Mouse (Mus musculus): ENCODE results near the gene Olfr155. TPM values are rescaled to one million over a fixed set of nuclear protein-coding genes. Genes with fewer than 3 reads are reported as not detected.

Gene Olfr155
- polyA plus RNA-seq, 1 experiment: not detected

DNA sequence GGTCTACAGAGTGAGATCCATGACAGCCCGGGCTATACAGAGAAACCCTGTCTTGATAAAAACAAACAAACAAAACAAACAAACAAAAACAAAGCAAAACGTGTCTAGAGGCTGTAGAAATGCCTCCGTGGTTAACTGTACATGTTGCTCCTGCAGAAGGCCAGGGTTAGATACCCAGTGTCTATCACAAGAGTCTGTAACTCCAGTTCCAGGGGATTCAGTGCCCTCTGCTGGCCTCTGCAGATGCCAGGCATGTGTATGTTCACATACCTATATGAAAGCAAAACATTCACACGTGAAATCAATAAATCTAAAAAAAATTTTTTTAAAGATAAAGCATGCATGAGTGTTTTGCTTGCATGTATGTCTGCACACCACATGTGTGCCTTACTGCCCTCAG lies 11.9 kb downstream of the Olfr155 start:
- H3K27ac ChIP-seq (ENCODE audit: insufficient read depth, low read length): no peak overlapping the region
- no peak for TF ChIP-seq POLR2A (IDR thresholded peaks at IDR 0.05; ENCODE audit: insufficient read depth, low read length)
- TF ChIP-seq EP300 (IDR thresholded peaks at IDR 0.05; ENCODE audit: insufficient read depth, low read depth, low read length): no peak
- TF ChIP-seq CTCF (IDR thresholded peaks at IDR 0.05; ENCODE audit: low read depth, low read length): no peak
- no peak overlapping the region for H3K4me3 ChIP-seq (ENCODE audit: low read depth, low read length)
- no peaks in the 10 kb centered on the region for H3K27me3 ChIP-seq (ENCODE audit: control insufficient read depth, insufficient read depth, low read length, poor library complexity, severe bottlenecking)
- no peaks in the 10 kb centered on the region for H3K36me3 ChIP-seq (ENCODE audit: control insufficient read depth, insufficient read depth, low read length, poor library complexity, severe bottlenecking)
- no peaks in the 10 kb centered on the region for H3K4me1 ChIP-seq (ENCODE audit: control insufficient read depth, insufficient read depth, low read length)
- H3K9ac ChIP-seq (ENCODE audit: low read depth, poor library complexity, severe bottlenecking): no peak overlapping the region
- no peaks in the 10 kb centered on the region for H3K9me3 ChIP-seq (replicated peaks; ENCODE audit: control insufficient read depth, insufficient read depth, low read length, poor library complexity, severe bottlenecking)

- H3K9ac ChIP-seq (ENCODE audit: low read depth, poor library complexity, severe bottlenecking): no peak overlapping the region
- no peak overlapping the region for H3K27ac ChIP-seq (ENCODE audit: insufficient read depth, low read length)
- no peaks in the 10 kb centered on the region for H3K4me1 ChIP-seq (ENCODE audit: control insufficient read depth, insufficient read depth, low read length)
- no peak overlapping the region for H3K4me3 ChIP-seq (ENCODE audit: low read depth, low read length)
- TF ChIP-seq EP300 (IDR thresholded peaks at IDR 0.05; ENCODE audit: insufficient read depth, low read depth, low read length) (no peak), POLR2A (IDR thresholded peaks at IDR 0.05; ENCODE audit: insufficient read depth, low read length) (no peak), CTCF (IDR thresholded peaks at IDR 0.05; ENCODE audit: low read depth, low read length) (no peak)
- no peaks in the 10 kb centered on the region for H3K9me3 ChIP-seq (replicated peaks; ENCODE audit: control insufficient read depth, insufficient read depth, low read length, poor library complexity, severe bottlenecking)
- H3K36me3 ChIP-seq (ENCODE audit: control insufficient read depth, insufficient read depth, low read length, poor library complexity, severe bottlenecking): no peaks in the 10 kb centered on the region
- no peaks in the 10 kb centered on the region for H3K27me3 ChIP-seq (ENCODE audit: control insufficient read depth, insufficient read depth, low read length, poor library complexity, severe bottlenecking)
Observed at GRCm38 (mm10) chr4:43869821-43870220, 18.5 kb downstream of the Olfr155 start.

DNA sequence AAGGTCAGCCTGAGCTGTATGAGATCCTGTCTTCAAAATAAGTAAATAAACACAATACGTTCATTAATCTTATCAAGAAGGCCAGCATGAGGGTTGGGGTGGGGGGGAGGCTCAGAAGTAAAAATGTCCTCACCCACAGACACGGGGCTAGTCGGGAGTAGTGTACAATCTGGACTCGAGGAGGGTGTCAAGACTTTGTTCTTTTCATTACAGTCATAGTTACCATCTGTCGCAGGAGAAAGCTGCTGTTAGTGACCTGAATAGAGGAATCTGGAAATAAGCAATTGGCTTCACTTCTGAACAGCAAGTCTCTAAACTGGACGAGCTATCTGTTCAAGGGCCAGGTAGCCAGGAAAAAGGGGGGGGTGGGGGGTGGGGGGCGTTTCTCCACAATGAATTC lies 23.1 kb downstream of the Olfr155 start:
- no peaks in the 10 kb centered on the region for H3K4me1 ChIP-seq (ENCODE audit: control insufficient read depth, insufficient read depth, low read length)
- no peak overlapping the region for H3K27ac ChIP-seq (ENCODE audit: insufficient read depth, low read length)
- 0 out of 2 replicates have a peak overlapping the region, but pooled peaks have one; percentile 77 for H3K9ac ChIP-seq (ENCODE audit: low read depth, poor library complexity, severe bottlenecking)
- H3K9me3 ChIP-seq (replicated peaks; ENCODE audit: control insufficient read depth, insufficient read depth, low read length, poor library complexity, severe bottlenecking): no peaks in the 10 kb centered on the region
- H3K27me3 ChIP-seq (ENCODE audit: control insufficient read depth, insufficient read depth, low read length, poor library complexity, severe bottlenecking): no peaks in the 10 kb centered on the region
- TF ChIP-seq POLR2A (IDR thresholded peaks at IDR 0.05; ENCODE audit: insufficient read depth, low read length): no peak
- no peak for TF ChIP-seq EP300 (IDR thresholded peaks at IDR 0.05; ENCODE audit: insufficient read depth, low read depth, low read length)
- TF ChIP-seq CTCF (IDR thresholded peaks at IDR 0.05; ENCODE audit: low read depth, low read length): no peak
- no peaks in the 10 kb centered on the region for H3K36me3 ChIP-seq (ENCODE audit: control insufficient read depth, insufficient read depth, low read length, poor library complexity, severe bottlenecking)
- H3K4me3 ChIP-seq (ENCODE audit: low read depth, low read length): no peak overlapping the region

DNA sequence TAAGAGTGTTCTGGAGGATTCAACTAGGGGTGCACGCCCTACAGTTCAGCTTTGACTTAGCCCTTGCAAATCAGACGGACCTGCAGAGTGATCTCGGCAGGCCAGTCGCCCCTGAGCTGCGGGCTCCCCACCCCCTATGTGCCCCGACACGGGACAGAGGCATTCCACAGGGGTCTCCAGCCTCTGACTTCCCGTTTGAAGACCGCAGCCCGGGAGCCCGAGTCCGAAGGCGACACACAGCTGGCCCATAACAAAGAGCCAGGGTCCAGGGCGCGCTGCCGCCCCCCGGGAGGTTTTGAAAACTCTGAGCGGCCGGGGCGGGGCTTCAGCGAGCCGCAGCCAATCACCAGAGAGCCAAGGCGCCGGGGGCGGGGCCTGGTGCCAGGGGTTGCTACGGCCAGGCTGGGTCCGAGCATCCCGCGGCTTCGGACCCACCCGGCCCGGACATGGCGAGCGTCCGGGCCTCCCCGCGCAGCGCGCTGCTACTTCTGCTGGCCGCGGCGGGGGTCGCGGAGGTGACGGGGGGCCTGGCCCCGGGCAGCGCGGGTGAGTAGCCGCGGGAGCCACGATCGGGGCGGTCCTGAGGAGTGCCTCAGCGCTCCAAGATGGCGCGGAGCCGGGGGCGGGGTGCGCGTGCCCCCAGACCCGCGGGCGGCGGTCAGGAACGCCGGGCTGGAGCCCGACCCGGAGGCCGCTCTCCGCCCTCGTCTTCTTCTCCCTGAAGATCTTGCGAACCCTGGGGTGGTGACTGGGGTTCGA lies 24.0 kb downstream of the Olfr155 start, which contains the start of gene Reck:
Reck (plus strand) TSS at position 371 of the 759 bp plus-strand sequence.
- H3K36me3 ChIP-seq (ENCODE audit: control insufficient read depth, insufficient read depth, low read length, poor library complexity, severe bottlenecking): no peaks in the 10 kb centered on the region
- no peaks in the 10 kb centered on the region for H3K9me3 ChIP-seq (replicated peaks; ENCODE audit: control insufficient read depth, insufficient read depth, low read length, poor library complexity, severe bottlenecking)
- TF ChIP-seq CTCF (IDR thresholded peaks at IDR 0.05; ENCODE audit: low read depth, low read length): no peak
- no peak for TF ChIP-seq EP300 (IDR thresholded peaks at IDR 0.05; ENCODE audit: insufficient read depth, low read depth, low read length)
- no peak for TF ChIP-seq POLR2A (IDR thresholded peaks at IDR 0.05; ENCODE audit: insufficient read depth, low read length)
- peak within 1 kb of the TSS; percentile 77 for H3K9ac ChIP-seq (ENCODE audit: low read depth, poor library complexity, severe bottlenecking)
- no peak within 1 kb of the TSS for H3K27ac ChIP-seq (ENCODE audit: insufficient read depth, low read length)
- H3K4me3 ChIP-seq (ENCODE audit: low read depth, low read length): peak within 1 kb of the TSS; percentile 74
- H3K4me1 ChIP-seq (ENCODE audit: control insufficient read depth, insufficient read depth, low read length): no peaks in the 10 kb centered on the region
- H3K27me3 ChIP-seq (ENCODE audit: control insufficient read depth, insufficient read depth, low read length, poor library complexity, severe bottlenecking): no peaks in the 10 kb centered on the region

DNA sequence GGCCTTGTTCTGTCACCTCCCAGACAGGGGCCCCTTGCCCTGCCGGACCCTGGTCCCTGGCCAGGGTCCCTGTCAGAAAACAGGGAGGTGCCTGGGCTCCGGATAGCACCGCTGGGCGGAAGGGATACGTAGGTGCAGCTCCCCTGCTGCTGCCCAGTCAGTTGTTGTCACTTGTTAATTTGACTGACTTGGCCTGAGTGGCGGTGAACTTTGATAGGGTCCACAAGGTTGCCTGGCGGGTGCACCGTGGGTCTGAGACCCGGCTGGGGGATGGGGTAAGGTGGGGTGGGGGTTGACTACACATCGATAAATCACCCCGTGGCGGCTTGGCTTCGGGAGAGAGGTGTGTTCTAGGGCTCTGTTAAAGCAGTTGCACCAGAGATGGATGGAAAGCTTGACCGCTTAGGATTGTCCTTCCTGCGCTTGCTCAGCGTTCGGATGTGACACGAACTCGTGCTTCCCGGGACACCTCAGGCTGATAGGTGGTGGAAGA lies 24.6 kb downstream of the Olfr155 start:
- Histone ChIP-seq H3K27me3 (ENCODE audit: control insufficient read depth, insufficient read depth, low read length, poor library complexity, severe bottlenecking) (no peaks in the 10 kb centered on the region), H3K4me1 (ENCODE audit: control insufficient read depth, insufficient read depth, low read length) (no peaks in the 10 kb centered on the region), H3K4me3 (ENCODE audit: low read depth, low read length) (peak overlapping the region; percentile 74), H3K9me3 (replicated peaks; ENCODE audit: control insufficient read depth, insufficient read depth, low read length, poor library complexity, severe bottlenecking) (no peaks in the 10 kb centered on the region), H3K9ac (ENCODE audit: low read depth, poor library complexity, severe bottlenecking) (peak overlapping the region; percentile 77), H3K27ac (ENCODE audit: insufficient read depth, low read length) (no peak overlapping the region), H3K36me3 (ENCODE audit: control insufficient read depth, insufficient read depth, low read length, poor library complexity, severe bottlenecking) (no peaks in the 10 kb centered on the region)
- no peak for TF ChIP-seq EP300 (IDR thresholded peaks at IDR 0.05; ENCODE audit: insufficient read depth, low read depth, low read length)
- TF ChIP-seq CTCF (IDR thresholded peaks at IDR 0.05; ENCODE audit: low read depth, low read length): no peak
- TF ChIP-seq POLR2A (IDR thresholded peaks at IDR 0.05; ENCODE audit: insufficient read depth, low read length): no peak

- no peak overlapping the region for H3K9ac ChIP-seq (ENCODE audit: low read depth, poor library complexity, severe bottlenecking)
- no peak overlapping the region for H3K4me3 ChIP-seq (ENCODE audit: low read depth, low read length)
- H3K27me3 ChIP-seq (ENCODE audit: control insufficient read depth, insufficient read depth, low read length, poor library complexity, severe bottlenecking): no peaks in the 10 kb centered on the region
- H3K36me3 ChIP-seq (ENCODE audit: control insufficient read depth, insufficient read depth, low read length, poor library complexity, severe bottlenecking): no peaks in the 10 kb centered on the region
- no peaks in the 10 kb centered on the region for H3K9me3 ChIP-seq (replicated peaks; ENCODE audit: control insufficient read depth, insufficient read depth, low read length, poor library complexity, severe bottlenecking)
- H3K4me1 ChIP-seq (ENCODE audit: control insufficient read depth, insufficient read depth, low read length): no peaks in the 10 kb centered on the region
- H3K27ac ChIP-seq (ENCODE audit: insufficient read depth, low read length): no peak overlapping the region
- TF ChIP-seq POLR2A (IDR thresholded peaks at IDR 0.05; ENCODE audit: insufficient read depth, low read length) (no peak), EP300 (IDR thresholded peaks at IDR 0.05; ENCODE audit: insufficient read depth, low read depth, low read length) (no peak), CTCF (IDR thresholded peaks at IDR 0.05; ENCODE audit: low read depth, low read length) (no peak)
Observed at GRCm38 (mm10) chr4:43877230-43877629, 25.9 kb downstream of the Olfr155 start.
